Mouse (Mus musculus) limb, embryonic 11.5 days (tissue): ENCODE data around the gene Spef1. TPM values are rescaled to one million over a fixed set of nuclear protein-coding genes. Genes with fewer than 3 reads are reported as not detected.

Source experiments
- ATAC-seq: fragments of 200-750 bp; cut with Nextera tagmentation; 2 replicates; pipeline ENCODE4 v1.8.0; 2017; ENCODE audit warnings: low read depth; ENCODE audit not compliant: insufficient number of reproducible peaks, low FRiP score, low TSS enrichment
- DNase-seq: peaks from one replicate; pipeline ENCODE4 v3.0.0-alpha.2; 2015; ENCODE audit warnings: low spot score
- H3K27ac ChIP-seq: fragments of 300-500 bp; sonication (generic); replicated peaks from 2 replicates; pipeline ENCODE4 v1.5.1; 2014; ENCODE audit warnings: low read depth, mild to moderate bottlenecking, low read length
- H3K27me3 ChIP-seq: fragments of 300-500 bp; sonication (generic); 2 replicates; pipeline ENCODE4 v1.6.1; 2014; ENCODE audit warnings: mild to moderate bottlenecking, low read length, mixed read lengths; ENCODE audit not compliant: control insufficient read depth, insufficient read depth
- H3K36me3 ChIP-seq: fragments of 300-500 bp; sonication (generic); 2 replicates; pipeline ENCODE4 v1.6.1; 2014; ENCODE audit warnings: mild to moderate bottlenecking, low read length, moderate library complexity, mixed read lengths; ENCODE audit not compliant: control insufficient read depth, insufficient read depth
- H3K4me1 ChIP-seq: fragments of 300-500 bp; sonication (generic); 2 replicates; pipeline ENCODE4 v1.6.1; 2014; ENCODE audit warnings: low read length, mixed read lengths; ENCODE audit not compliant: control insufficient read depth, insufficient read depth
- H3K4me2 ChIP-seq: fragments of 300-500 bp; sonication (generic); 2 replicates; pipeline ENCODE4 v1.6.1; 2014; ENCODE audit warnings: low read depth, mild to moderate bottlenecking, moderate library complexity; ENCODE audit not compliant: severe bottlenecking
- H3K4me3 ChIP-seq: fragments of 300-500 bp; sonication (generic); 2 replicates; pipeline ENCODE4 v1.5.1; 2014; ENCODE audit warnings: low read depth, low read length
- H3K9ac ChIP-seq: fragments of 300-500 bp; sonication (generic); 2 replicates; pipeline ENCODE4 v1.6.1; 2014; ENCODE audit warnings: mild to moderate bottlenecking, low read length
- H3K9me3 ChIP-seq: fragments of 300-500 bp; sonication (generic); 2 replicates; pipeline ENCODE4 v1.6.1; 2016; ENCODE audit warnings: low read length; ENCODE audit not compliant: control insufficient read depth
- WGBS: fragments of 180-500 bp; shearing (Covaris S2); extraction: QIAGEN DNeasy Blood & Tissue Kit; methylation state at CpG from one replicate; pipeline ENCODE4 v1.1.7; 2014; 5-methylcytosine and 5-hydroxymethylcytosine counted together
- polyA plus RNA-seq: library from polyadenylated mRNA; unstranded; fragments of >200 nt; fragmentation: Nextera tagmentation; extraction: Ambion mirVana; gene quantifications from 2 replicates; pipeline ENCODE4 v1.2.1, GENCODE M21; 2014

Spef1 gene
- polyA plus RNA-seq, 1 experiment from 2014 or later: 5.2 TPM

DNA sequence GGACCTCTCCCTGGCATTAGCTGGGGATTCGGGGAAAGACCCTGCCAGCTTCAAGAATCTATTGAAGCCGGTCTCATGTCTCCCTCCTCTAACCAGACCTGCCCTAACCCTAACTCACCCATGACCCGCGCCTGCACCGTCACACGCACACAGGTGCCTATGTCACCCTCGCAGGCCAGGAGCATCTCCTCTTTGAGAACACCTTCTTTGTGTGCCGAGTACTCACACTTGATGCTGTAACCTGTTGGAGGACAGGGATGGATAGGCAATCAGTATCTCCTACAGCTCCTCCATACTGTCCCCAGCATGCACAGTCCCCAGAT is 40.1 kb downstream of the Spef1 start:
- DNase-seq: no peak
- WGBS: 95% methylated on average over 8 of the region's 8 CpGs
- Histone ChIP-seq H3K4me2 (no peak overlapping the region), H3K4me1 (0 out of 2 replicates have a peak, but pooled peaks cover 2% of the 10 kb centered on the region), H3K27me3 (no peaks in the 10 kb centered on the region), H3K36me3 (peaks cover 29% of the 10 kb centered on the region), H3K4me3 (no peak overlapping the region), H3K27ac (no peak overlapping the region), H3K9me3 (no peaks in the 10 kb centered on the region), H3K9ac (no peak overlapping the region)
- no peak for ATAC-seq

DNA sequence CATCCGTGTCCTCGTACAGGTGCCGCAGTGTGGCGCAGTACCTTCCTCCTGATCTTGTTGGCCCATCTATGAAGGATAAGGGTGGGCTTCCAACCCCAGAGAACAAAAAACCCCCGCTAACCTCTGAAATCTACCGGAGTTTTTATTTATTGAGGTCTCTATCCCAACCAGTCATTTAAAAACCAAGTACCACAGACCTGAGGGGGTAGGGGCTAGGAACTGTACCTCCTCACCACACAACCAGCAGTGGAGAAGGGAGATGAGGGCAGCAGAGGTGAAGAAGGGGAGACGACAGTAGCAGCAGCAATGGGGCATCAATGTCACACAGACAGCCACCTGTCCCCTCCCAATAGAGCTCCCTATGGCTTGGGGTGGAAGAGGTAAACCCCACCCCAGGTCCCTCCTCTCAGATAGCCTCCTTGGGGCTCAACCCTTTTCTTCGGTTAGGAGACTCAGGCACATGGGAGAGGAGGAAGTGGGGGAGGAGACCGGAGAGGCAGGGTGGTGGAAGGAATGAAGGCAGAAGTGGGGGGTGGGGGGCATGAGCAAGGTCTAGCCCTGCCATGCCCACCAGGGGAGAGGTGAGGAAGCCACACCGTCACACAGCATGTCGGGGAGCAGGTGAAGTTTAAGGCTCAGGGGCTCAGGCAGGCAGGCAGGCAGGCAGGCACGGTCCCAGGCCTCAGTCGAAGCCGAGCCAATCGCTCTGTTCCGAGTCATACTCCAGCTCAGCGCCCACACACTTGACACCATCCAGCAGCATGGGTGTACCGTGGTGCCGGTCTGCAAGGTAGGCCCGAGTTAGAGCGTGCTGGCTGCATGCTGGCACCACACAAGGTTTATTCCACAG is 40.7 kb downstream of the Spef1 start:
- DNase-seq (no peak), ATAC-seq (no peak)
- Histone ChIP-seq H3K4me1 (0 out of 2 replicates have a peak, but pooled peaks cover 2% of the 10 kb centered on the region), H3K9ac (no peak overlapping the region), H3K4me3 (no peak overlapping the region), H3K27ac (no peak overlapping the region), H3K9me3 (no peaks in the 10 kb centered on the region), H3K27me3 (no peaks in the 10 kb centered on the region), H3K4me2 (no peak overlapping the region), H3K36me3 (peaks cover 26% of the 10 kb centered on the region)
- WGBS: 86% methylated on average over 21 of the region's 21 CpGs

DNA sequence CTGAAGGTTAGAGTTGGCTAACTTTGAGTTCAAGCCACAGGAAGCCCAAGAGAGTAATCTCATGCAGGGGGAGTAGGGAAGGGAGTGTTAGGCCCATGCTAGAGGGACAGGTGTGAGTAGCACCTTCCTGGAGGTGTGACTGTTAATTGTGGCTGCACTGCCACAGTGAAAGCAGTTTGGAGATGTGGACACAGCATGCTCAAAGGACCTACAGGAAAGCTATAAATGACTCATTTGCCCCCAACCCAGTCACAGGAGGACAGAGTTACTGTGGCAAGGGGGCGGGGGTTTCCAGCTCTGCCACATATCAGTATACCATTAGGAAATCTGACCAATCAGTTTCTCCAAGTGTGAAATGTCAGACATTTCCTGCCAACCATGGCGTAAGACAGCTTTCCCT is 41.5 kb downstream of the Spef1 start:
- Histone ChIP-seq H3K4me1 (0 out of 2 replicates have a peak, but pooled peaks cover 2% of the 10 kb centered on the region), H3K9me3 (no peaks in the 10 kb centered on the region), H3K27ac (no peak overlapping the region), H3K4me2 (no peak overlapping the region), H3K36me3 (peaks cover 25% of the 10 kb centered on the region), H3K27me3 (no peaks in the 10 kb centered on the region), H3K4me3 (no peak overlapping the region), H3K9ac (no peak overlapping the region)
- ATAC-seq (no peak), DNase-seq (no peak)
- 81% methylated on average over 2 of the region's 2 CpGs for WGBS

DNA sequence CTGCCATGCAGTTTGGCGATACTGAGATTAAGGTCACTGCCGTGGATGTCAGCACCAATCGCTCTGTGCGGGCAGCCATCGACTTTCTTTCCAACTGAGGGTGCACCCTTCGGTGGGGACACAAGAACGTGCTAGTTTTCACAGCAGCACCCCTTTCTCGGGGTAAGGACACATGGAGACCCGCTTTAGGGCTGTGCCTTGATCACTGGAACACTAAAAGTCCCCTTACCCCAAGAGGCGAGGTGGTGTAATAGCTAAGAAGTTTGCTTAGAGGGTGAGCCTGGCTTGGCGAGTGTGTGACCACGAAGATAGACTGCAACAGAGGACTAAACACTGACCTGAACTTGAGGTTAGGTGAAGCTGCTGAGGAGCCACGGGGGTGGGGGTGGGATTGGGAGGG is 42.0 kb downstream of the Spef1 start:
- no peaks in the 10 kb centered on the region for H3K27me3 ChIP-seq
- no peak overlapping the region for H3K9ac ChIP-seq
- H3K9me3 ChIP-seq: no peaks in the 10 kb centered on the region
- WGBS: 51% methylated on average over 13 of the region's 13 CpGs
- H3K4me3 ChIP-seq: no peak overlapping the region
- H3K4me2 ChIP-seq: no peak overlapping the region
- H3K27ac ChIP-seq: no peak overlapping the region
- H3K4me1 ChIP-seq: 0 out of 2 replicates have a peak, but pooled peaks cover 2% of the 10 kb centered on the region
- ATAC-seq (no peak), DNase-seq (no peak)
- H3K36me3 ChIP-seq: peaks cover 25% of the 10 kb centered on the region

DNA sequence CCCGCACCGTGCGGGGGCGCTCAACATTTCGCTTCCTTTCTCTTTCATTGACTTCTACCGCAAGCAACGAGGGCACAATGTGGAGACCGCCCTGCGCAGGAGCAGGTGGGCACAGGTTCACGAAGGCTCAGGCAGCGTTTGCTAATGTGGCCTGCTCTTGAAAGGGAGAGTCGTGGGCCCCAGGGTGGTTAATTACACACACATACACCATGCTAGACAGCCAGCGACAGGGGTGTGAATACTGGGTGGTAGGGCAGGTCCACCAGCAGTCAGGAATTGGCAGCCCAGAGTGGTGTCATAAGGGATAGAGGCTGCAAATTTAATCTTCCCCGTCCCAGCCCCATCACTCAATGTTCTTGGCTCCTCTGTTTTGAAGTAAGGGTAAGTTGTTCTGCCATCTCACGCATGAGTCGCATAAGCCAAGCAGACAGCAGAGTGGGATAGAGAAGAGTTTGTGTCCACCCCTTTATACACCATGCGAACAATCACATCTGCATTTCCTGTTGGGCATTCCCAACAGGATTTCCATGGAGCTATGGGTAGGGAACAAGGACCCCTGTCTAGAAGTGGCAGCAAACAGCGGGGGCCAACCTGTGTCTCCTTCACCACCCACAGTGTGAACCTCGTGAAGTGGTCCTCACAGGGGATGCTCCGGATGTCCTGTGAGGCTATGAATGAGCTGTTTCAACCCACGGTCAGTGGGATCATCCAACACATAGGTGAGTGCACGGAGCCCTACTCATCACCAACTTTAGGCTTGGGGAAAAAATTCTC is 43.9 kb downstream of the Spef1 start:
- no peaks in the 10 kb centered on the region for H3K9me3 ChIP-seq
- H3K4me2 ChIP-seq: no peak overlapping the region
- H3K27me3 ChIP-seq: no peaks in the 10 kb centered on the region
- 65% methylated on average over 22 of the region's 22 CpGs for WGBS
- H3K4me3 ChIP-seq: no peak overlapping the region
- H3K9ac ChIP-seq: no peak overlapping the region
- no peak overlapping the region for H3K27ac ChIP-seq
- DNase-seq (no peak), ATAC-seq (no peak)
- 0 out of 2 replicates have a peak, but pooled peaks cover 2% of the 10 kb centered on the region for H3K4me1 ChIP-seq
- peaks cover 25% of the 10 kb centered on the region for H3K36me3 ChIP-seq

DNA sequence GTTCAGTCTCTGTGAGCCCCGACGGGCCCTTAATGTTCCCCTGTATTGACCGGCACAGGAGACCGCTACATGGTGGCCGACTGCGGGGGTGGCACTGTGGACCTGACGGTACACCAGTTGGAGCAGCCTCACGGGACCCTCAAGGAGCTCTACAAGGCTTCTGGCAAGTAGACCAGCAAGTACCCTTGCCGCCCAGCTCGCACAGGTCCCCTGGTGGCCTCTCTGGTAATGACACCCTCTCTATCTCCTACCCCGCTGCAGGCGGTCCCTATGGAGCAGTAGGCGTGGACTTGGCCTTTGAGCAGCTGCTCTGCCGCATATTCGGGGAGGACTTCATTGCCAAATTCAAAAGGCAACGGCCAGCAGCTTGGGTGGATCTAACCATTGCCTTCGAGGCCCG is 44.5 kb downstream of the Spef1 start:
- H3K4me2 ChIP-seq: no peak overlapping the region
- 0 out of 2 replicates have a peak, but pooled peaks have one; percentile 14 for ATAC-seq
- no peak overlapping the region for H3K27ac ChIP-seq
- H3K4me1 ChIP-seq: 0 out of 2 replicates have a peak, but pooled peaks cover 2% of the 10 kb centered on the region
- no peak overlapping the region for H3K9ac ChIP-seq
- no peaks in the 10 kb centered on the region for H3K27me3 ChIP-seq
- H3K4me3 ChIP-seq: no peak overlapping the region
- 25% methylated on average over 18 of the region's 18 CpGs for WGBS
- peaks cover 21% of the 10 kb centered on the region for H3K36me3 ChIP-seq
- H3K9me3 ChIP-seq: no peaks in the 10 kb centered on the region
- peak; percentile 85 for DNase-seq

DNA sequence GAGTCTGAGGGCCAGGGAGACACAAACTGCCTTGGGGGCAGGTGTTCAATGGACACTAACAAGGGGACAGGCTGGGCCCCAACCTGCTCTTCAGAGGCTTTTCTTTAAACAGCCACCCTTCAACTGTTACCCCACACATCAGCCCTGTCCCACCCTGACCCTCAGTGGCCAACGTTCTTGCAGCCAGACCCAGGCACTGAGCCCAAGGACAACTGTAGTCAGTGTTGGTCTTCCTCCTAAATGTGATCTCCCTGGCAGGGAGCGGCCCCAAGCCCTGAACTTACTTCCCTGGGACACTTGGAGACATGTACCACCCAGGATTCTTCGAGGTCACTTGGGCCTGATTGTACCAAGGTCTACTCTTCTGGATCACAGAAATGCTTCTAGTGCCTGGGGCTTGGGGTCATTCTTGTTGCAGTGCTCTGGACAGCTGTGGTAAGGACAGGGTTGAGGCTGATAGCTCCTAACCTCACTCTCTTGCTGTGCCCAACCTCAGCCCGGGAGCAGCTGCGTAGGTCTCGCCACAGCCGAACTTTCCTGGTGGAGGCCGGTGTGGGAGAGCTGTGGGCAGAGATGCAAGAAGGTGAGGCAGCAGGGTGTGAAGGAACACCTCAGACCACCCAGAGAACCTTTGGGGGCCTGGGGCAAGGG is 45.6 kb downstream of the Spef1 start:
- no peak for ATAC-seq
- H3K9me3 ChIP-seq: no peaks in the 10 kb centered on the region
- H3K9ac ChIP-seq: no peak overlapping the region; the same call in 1 of the 2 replicates
- H3K36me3 ChIP-seq: peaks cover 16% of the 10 kb centered on the region; the same call in 1 of the 2 replicates
- no peak overlapping the region for H3K4me2 ChIP-seq
- 0 out of 2 replicates have a peak, but pooled peaks cover 2% of the 10 kb centered on the region for H3K4me1 ChIP-seq
- no peak overlapping the region for H3K27ac ChIP-seq
- no peak for DNase-seq
- H3K27me3 ChIP-seq: no peaks in the 10 kb centered on the region
- WGBS: 94% methylated on average over 8 of the region's 8 CpGs
- H3K4me3 ChIP-seq: no peak overlapping the region

DNA sequence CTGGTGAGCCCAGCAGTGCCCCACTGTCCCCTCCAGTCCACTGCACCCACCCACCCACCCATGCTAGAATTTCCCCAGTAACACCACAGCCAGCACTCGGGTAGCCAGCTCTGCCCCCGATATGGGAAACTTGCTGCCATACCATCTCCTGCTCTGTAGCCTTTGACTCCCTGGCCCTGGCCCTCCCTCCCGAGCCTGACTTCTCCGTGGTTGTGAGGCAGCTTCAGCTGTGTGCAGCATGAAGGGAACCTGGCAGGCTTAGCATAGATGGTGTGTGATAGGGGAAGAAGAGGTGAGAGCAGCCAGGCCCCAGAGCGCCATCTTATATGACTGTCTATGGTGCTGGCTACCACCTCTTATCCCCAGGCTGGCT is 46.6 kb downstream of the Spef1 start:
- no peak for ATAC-seq
- H3K4me3 ChIP-seq: no peak overlapping the region
- no peaks in the 10 kb centered on the region for H3K27me3 ChIP-seq
- peaks cover 3% of the 10 kb centered on the region; the same call in 1 of the 2 replicates for H3K4me1 ChIP-seq
- WGBS: 77% methylated on average over 5 of the region's 5 CpGs
- no peak for DNase-seq
- peaks cover 16% of the 10 kb centered on the region; the same call in 1 of the 2 replicates for H3K36me3 ChIP-seq
- no peak overlapping the region for H3K9ac ChIP-seq
- H3K9me3 ChIP-seq: no peaks in the 10 kb centered on the region
- H3K27ac ChIP-seq: no peak overlapping the region
- H3K4me2 ChIP-seq: no peak overlapping the region
